Mouse (Mus musculus) E14TG2a.4 (cell line): ENCODE measurements around the gene Gm45337.

ENCODE experiments used
- CTCF ChIP-seq: conservative IDR thresholded peaks from 2 replicates; pipeline ENCODE4 v1.5.1; 2014; ENCODE audit warnings: low read length
- POU5F1 ChIP-seq: IDR thresholded peaks from 2 replicates; pipeline ENCODE4 v1.6.1; 2014; ENCODE audit warnings: low read length, borderline replicate concordance

DNA sequence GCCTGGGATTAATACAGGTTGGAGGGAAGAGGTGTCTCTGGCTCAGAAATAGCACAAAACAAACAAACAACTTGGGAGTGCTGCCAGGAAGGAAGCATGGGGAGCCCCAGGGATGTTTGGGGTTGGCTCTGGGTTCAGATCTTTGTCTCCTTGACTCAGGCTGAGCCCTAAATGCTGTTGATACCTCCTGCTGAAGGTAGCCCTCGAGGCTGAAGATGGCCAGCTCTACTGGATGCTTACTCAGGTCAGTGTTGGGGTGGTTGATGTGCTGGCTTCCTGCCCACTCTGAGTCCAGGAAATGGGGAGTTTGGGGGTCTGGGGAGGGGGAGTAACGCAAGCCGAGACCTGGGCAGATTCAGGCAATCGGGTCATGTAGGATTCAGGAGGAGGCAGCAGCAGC lies 47.7 kb downstream of the Gm45337 start:
- TF ChIP-seq POU5F1 = no peak
- TF ChIP-seq CTCF = no peak
